Mouse (Mus musculus) gastrocnemius, postnatal 14 days (tissue): ENCODE measurements around the gene Mosmo. TPM values are rescaled to one million over a fixed set of nuclear protein-coding genes. Genes with fewer than 3 reads are reported as not detected.

ENCODE experiments used
- DNase-seq: peaks from one replicate; pipeline ENCODE4 v3.0.0; 2021; ENCODE audit warnings: mixed read lengths
- intact Hi-C: fragments of 180-260 bp; cut with DNase I; formaldehyde crosslinking; loops from one replicate; pipeline ENCODE4 v1.15.1; 2025; ENCODE audit warnings: low total_unique reads
- total RNA-seq, 2 experiments: library from RNA; stranded (reverse); gene quantifications; 2 replicates each; pipeline ENCODE4 v1.2.3; 2021

Gene Mosmo
- total RNA-seq, 2 experiments from 2014 or later, result 16.1 to 20.9 TPM

DNA sequence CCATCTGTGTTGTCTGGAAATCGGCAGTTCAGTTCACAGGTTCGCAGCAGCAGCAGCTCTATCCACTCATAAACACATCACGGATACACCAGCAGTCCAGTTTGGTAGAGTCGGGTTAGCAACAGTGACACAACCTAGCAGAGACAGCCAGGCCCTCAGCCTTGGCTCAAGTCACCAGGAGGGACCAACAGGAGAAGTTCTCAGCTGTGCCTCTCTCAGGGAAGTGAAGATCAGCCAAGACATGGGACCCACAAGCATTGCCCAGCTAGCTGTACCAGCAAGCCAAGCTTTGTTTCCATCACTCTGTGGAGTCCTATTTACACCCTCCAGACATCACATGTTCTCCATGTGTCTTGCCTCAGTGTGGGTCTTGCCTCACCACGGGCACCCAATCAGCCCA lies 69.4 kb downstream of the Mosmo start:
- DNase-seq, result no peak
- intact Hi-C loops, result no loop called here

DNA sequence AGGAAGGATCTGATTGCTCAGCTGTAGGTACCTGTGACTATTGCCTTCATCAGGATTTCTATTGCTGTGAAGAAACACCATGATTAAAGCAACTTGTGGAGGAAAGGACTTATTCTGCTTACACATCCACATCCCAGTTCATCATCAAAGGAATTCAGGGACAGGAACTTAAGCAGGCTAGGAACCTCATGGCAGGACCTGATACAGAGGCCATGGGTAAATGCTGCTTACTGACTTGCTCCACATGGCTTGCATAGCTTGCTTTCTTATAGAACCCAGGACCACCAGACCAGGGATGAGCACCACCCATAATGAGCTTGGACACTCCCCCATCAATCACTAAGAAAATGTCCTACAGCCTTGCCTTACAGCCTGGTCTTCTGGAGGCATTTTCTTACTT lies 71.1 kb downstream of the Mosmo start:
- DNase-seq, result no peak
- intact Hi-C loops, result no loop called here

DNA sequence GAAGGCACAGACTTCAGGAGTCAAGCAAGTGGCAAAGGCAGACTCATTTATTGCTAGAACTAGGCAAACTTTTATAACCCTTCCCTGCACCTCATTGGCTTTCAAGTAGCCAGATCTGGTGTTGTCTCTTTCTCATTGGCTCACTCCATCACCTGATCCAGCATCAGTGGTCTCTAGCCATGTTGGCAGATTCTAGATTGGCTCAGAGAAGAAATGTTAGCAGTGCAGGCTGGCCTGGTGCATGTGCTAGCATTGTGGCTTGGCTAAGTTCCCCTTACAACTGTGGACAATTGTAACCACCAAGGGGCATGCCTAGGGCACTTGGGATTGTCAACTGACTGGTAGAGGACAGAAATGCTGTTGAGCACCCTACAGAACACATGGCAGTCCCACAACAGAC lies 73.9 kb downstream of the Mosmo start:
- intact Hi-C loops, result loop anchor here (5.0 kb wide), 2 partner anchors 71 to 79 kb away; partner anchors contain the start of gene Pdzd9
- DNase-seq, result no peak

DNA sequence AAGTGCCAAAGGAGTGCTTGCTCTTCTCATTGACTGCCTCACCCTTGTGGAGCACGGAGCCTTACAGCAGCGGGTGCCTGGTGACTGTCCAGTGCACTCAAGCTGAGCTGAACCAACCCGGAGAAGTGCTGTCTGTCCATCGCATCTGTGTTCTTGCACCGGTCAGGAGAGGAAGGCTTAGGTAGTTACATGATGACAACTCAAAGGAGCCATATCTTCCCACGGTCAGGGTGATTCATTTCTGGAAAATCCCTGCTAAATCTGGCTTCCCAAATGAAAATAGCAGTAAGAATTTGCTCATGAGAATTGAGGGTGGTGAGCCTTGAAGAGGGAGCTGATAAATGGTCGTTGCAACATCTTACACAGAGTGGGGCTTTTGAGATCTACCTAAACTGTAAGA lies 74.5 kb downstream of the Mosmo start:
- DNase-seq, result no peak
- intact Hi-C loops, result loop anchor here (5.0 kb wide), 2 partner anchors 70 to 80 kb away; partner anchors contain the start of gene Pdzd9

DNA sequence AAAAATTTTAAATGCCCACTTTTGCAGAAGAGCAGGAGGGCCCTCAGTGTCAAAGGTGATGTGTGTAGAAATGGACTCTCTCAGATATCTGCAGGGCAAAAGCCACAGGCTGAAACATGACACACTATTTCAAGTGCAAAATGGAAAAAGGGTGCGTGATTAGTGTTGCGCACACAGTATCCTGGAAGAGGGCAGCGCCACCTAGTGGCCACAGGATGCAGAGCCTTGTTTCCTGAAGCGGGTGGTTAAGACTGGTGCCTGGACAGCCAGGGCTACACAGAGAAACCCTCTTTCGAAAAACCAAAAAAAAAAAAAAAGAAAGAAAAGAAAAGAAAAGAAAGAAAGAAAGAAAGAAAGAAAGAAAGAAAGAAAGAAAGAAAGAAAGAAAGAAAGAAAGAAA lies 77.3 kb downstream of the Mosmo start:
- peak; percentile 73 for DNase-seq
- intact Hi-C loops, result loop anchor here (5.0 kb wide), 2 partner anchors 68 to 82 kb away; partner anchors contain the start of gene Pdzd9

DNA sequence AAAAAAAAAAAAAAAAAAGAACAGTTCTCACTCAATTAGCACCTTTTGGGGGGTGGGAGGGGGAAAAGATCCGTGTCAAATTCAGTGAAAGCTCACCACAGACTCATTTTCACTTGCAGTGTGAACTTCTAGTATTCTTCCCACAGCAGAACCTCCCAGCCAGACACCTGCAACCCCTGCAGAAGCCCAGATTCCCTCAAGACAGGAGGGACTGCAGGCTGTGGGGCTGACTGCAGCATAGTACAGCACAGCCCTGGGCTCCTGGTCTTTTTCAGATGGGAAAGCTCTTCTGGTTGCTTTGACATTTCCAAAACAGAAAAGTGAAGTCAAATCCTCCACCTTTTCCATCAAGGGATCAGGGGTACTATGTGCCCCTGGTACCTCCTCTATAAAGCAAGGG lies 90.0 kb downstream of the Mosmo start:
- intact Hi-C loops, result no loop called here

DNA sequence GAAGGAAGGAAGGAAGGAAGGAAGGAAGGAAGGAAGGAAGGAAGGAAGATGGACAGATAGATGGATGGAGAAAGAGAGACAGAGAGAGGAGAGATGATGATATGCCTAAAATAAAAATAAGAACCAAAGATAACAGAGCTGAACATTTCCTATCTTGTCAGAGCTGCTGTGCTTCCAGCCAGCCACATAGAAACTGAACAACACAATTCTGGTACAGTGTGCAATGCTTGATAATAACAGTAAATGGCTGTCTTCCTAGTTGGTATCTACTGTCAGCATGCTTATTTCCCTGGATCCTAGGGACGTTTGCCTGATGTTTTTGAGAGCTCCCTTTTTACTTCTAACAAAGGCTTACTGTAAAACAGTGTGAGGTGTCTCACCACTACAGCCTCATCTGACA lies 94.0 kb downstream of the Mosmo start:
- no peak for DNase-seq
- intact Hi-C loops, result no loop called here

More for the DNA sequence above, 90.0 kb downstream of the Mosmo start:
- DNase-seq, result no peak

DNA sequence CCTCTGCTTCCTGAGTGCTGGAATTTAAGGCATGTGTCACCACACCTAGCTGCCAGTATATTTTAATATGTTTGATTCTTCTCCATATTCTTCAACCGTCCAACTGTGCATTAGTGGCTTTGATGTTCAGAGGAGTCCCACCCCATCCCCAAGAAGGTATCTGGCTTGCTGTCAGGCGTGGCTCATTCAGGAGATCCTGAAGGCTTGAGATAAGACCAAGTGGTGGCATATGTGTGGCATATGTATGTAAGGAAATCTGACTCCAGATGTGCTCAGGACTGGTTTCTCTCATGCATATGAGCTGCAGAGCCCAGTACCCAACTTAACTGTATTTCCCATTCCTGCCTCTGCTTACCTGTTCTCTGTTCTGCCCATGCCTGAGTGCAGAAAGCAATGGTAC lies 100.6 kb downstream of the Mosmo start:
- intact Hi-C loops, result no loop called here
- no peak for DNase-seq

Other genes starting within 250 kb of the Mosmo start
- 100 to 1,000 TPM; 471 to 589 TPM for gene Uqcrc2, start 42.4 kb upstream of the Mosmo start, total RNA-seq
- under 1 TPM in 1 of 2 experiments, not detected in 1; 0.13 TPM for gene Pdzd9, start 7.3 kb upstream of the Mosmo start, total RNA-seq
- under 1 TPM; 0.41 to 0.80 TPM for gene Vwa3a, start 61.7 kb downstream of the Mosmo start, total RNA-seq
- under 1 TPM; 0.49 to 0.60 TPM for gene Gm5737, start 134.7 kb downstream of the Mosmo start, total RNA-seq
- gene Eef2k, start 165.2 kb downstream of the Mosmo start, total RNA-seq, result 10 to 100 TPM; 50.3 to 61.8 TPM
- 10 to 100 TPM; 12.3 TPM for gene Polr3e, start 240.1 kb downstream of the Mosmo start, total RNA-seq